Mouse (Mus musculus): ENCODE measurements around the gene Ptprj. TPM values are rescaled to one million over a fixed set of nuclear protein-coding genes. Genes with fewer than 3 reads are reported as not detected.

Ptprj gene
- polyA plus RNA-seq, 1 experiment = 8.7 TPM

DNA sequence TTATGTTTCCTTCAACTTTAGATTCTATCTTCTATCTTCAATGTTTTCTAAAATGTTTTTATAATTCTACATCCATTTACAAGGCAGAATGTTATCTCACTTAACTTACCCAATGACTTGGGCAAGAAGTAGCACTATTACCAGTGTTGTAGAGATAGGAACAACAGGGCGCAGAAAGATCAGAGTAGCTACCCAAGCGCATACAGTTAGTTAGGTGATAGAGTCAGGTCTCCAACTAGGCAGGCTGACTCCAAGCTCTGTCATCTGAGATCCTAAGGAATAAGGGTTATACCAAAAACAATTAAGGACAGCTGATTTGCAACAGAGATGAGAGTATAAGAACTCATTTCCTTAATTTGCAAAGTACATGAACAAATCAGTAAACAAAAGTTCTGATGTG is 9.6 kb downstream of the Ptprj start:
- TF ChIP-seq GATA1 (IDR thresholded peaks at IDR 0.05; ENCODE audit: borderline replicate concordance, low read length) = no peak
- no peak for TF ChIP-seq FLI1 (IDR thresholded peaks at IDR 0.05; ENCODE audit: low read length)

DNA sequence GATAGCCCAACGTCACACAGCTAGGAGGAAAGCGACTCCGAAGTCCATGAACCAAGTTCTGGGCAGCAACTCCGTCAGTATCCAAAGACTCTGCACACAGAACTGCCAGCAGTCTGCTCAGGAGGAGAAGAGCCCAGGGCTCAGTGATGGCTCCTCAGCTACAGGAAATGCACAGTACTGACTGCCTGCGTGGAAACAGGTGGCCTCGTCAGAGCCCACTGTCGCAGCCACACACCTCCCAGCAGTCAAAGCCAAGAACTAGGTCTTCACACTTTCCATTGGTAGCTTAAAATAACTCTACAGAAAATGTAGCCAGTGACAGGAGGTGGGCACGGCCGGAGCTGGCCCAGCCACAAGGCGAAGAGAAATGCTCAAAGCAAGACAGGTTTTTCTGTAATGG is 10.2 kb downstream of the Ptprj start:
- H3K9me3 ChIP-seq = no peaks in the 10 kb centered on the region
- no peaks in the 10 kb centered on the region for H3K27me3 ChIP-seq (replicated peaks)
- H3K4me3 ChIP-seq (replicated peaks) = peak overlapping the region; percentile 53
- peaks cover 74% of the 10 kb centered on the region for H3K36me3 ChIP-seq (replicated peaks; ENCODE audit: low read length)
- TF ChIP-seq GATA1 (IDR thresholded peaks at IDR 0.05; ENCODE audit: borderline replicate concordance, low read length) = no peak
- TF ChIP-seq FLI1 (IDR thresholded peaks at IDR 0.05; ENCODE audit: low read length) = no peak
- H3K4me1 ChIP-seq = peaks cover 95% of the 10 kb centered on the region

More for the DNA sequence above, 9.6 kb downstream of the Ptprj start:
- Histone ChIP-seq H3K27me3 (replicated peaks) (no peaks in the 10 kb centered on the region), H3K4me3 (replicated peaks) (peak overlapping the region; percentile 46), H3K4me1 (peaks cover 95% of the 10 kb centered on the region), H3K36me3 (replicated peaks; ENCODE audit: low read length) (peaks cover 69% of the 10 kb centered on the region), H3K9me3 (no peaks in the 10 kb centered on the region)

DNA sequence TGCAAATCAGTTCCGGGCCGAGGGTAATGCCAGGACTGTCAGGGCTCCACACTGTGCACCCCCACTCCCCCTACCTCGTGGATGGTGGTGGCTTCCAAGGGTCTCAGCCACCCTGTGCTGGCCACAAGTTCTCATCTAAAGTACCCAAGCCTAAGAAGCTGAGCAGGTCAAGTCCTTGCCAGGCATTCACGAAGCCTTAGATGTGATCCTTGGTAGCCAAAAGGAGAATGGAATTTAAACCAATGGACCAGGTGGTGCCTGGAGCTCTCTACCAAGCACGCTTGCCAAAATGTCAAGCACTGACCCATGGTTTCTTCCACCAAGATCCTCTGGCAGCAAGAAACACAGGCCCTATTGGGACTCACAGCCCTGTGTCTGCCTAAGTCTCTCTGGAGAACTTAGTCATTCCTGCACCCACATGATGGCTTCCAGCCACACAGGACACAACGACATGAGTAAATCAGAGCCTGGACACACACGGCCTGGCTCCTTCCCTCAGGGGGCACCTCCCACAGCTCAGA is 11.4 kb downstream of the Ptprj start:
- no peaks in the 10 kb centered on the region for H3K9me3 ChIP-seq
- no peak for TF ChIP-seq FLI1 (IDR thresholded peaks at IDR 0.05; ENCODE audit: low read length)
- no peak for TF ChIP-seq GATA1 (IDR thresholded peaks at IDR 0.05; ENCODE audit: borderline replicate concordance, low read length)
- H3K4me1 ChIP-seq = peaks cover 95% of the 10 kb centered on the region
- H3K4me3 ChIP-seq (replicated peaks) = peak overlapping the region; percentile 70
- H3K36me3 ChIP-seq (replicated peaks; ENCODE audit: low read length) = peaks cover 84% of the 10 kb centered on the region
- no peaks in the 10 kb centered on the region for H3K27me3 ChIP-seq (replicated peaks)

DNA sequence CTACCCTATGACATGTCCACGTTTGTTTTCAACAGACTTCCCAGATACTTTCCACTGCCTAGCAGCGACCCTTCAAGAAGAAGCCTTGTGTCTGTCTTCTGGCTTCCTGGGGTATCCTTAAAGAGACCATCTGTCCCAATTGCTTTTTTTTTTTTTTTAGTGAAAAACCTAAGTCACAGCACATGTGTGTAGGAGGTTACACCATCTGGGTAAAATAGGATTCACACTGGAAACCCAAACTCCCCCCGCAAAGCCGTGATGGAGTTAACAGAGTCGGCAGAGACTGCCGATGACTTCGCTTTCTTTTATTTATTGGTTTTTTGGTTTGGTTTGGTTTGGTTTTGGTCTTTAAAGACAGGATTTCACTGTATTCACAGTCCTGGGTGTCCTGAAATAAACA is 12.4 kb downstream of the Ptprj start:
- no peaks in the 10 kb centered on the region for H3K27me3 ChIP-seq (replicated peaks)
- H3K36me3 ChIP-seq (replicated peaks; ENCODE audit: low read length) = peaks cover 89% of the 10 kb centered on the region
- no peaks in the 10 kb centered on the region for H3K9me3 ChIP-seq
- no peak for TF ChIP-seq GATA1 (IDR thresholded peaks at IDR 0.05; ENCODE audit: borderline replicate concordance, low read length)
- no peak for TF ChIP-seq FLI1 (IDR thresholded peaks at IDR 0.05; ENCODE audit: low read length)
- H3K4me1 ChIP-seq = peaks cover 95% of the 10 kb centered on the region
- H3K4me3 ChIP-seq (replicated peaks) = no peak overlapping the region

DNA sequence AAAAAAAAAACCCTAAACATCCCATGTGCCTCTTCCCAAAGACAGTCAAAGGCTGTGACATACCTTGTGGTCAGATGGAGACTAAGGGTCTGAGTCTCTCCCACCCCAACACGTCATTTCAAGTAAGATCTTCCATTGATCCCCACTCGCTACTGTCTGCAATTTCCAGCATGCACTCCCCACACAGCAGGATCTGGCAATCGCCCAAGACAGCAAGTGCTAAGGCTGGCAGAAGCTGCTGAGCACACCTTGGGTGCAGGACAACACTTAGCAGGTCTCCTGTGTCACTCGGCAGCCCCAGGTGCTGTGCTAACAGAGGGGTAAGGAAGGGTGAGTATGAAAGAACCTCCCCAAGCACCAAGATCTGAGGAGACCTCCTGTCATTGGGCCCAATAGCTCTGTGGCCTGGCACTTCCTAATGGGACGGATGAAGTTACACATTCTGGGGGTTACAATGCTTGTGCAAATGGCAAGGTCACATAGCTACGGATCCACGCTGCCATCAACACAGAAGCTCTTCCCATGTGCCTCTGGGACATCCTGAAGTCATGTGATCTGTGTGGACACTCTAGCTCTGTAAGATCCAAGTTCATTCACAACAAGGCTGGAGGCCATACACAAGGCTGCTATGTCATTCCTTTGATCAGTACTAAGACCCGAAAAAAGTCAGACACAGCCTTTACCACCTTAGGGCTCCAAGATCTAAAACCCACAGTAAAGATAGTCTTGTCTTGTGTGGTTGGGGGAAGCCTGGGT is 13.5 kb downstream of the Ptprj start:
- no peaks in the 10 kb centered on the region for H3K27me3 ChIP-seq (replicated peaks)
- H3K9me3 ChIP-seq = no peaks in the 10 kb centered on the region
- TF ChIP-seq GATA1 (IDR thresholded peaks at IDR 0.05; ENCODE audit: borderline replicate concordance, low read length) (no peak), FLI1 (IDR thresholded peaks at IDR 0.05; ENCODE audit: low read length) (no peak)
- peaks cover 96% of the 10 kb centered on the region for H3K4me1 ChIP-seq
- peak overlapping the region; percentile 87 for H3K4me3 ChIP-seq (replicated peaks)
- H3K36me3 ChIP-seq (replicated peaks; ENCODE audit: low read length) = peaks cover 86% of the 10 kb centered on the region

DNA sequence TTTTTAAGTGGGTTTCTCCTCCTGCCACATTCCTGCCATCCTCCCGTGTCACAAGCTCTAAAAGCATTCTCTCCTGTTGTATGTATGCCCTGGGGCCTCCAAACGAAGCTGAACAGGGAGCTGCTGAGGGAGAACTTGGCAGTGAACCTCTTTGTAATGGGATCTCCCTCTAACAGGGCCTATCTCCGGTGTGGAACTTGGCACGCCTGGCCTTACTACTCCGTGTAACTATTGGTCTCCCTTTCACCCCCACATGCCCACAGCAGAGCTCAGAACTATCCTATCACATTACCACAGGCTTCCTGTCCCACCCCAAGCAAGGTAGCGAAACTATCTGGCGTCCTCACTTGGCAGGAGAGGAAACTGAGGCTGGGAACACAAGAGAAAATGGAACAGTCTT is 14.4 kb downstream of the Ptprj start:
- H3K4me1 ChIP-seq = peaks cover 99% of the 10 kb centered on the region
- H3K27me3 ChIP-seq (replicated peaks) = no peaks in the 10 kb centered on the region
- H3K36me3 ChIP-seq (replicated peaks; ENCODE audit: low read length) = peaks cover 85% of the 10 kb centered on the region
- H3K9me3 ChIP-seq = no peaks in the 10 kb centered on the region
- peak overlapping the region; percentile 87 for H3K4me3 ChIP-seq (replicated peaks)
- TF ChIP-seq GATA1 (IDR thresholded peaks at IDR 0.05; ENCODE audit: borderline replicate concordance, low read length) (no peak; the same call in 2 of the 3 replicates), FLI1 (IDR thresholded peaks at IDR 0.05; ENCODE audit: low read length) (no peak)

DNA sequence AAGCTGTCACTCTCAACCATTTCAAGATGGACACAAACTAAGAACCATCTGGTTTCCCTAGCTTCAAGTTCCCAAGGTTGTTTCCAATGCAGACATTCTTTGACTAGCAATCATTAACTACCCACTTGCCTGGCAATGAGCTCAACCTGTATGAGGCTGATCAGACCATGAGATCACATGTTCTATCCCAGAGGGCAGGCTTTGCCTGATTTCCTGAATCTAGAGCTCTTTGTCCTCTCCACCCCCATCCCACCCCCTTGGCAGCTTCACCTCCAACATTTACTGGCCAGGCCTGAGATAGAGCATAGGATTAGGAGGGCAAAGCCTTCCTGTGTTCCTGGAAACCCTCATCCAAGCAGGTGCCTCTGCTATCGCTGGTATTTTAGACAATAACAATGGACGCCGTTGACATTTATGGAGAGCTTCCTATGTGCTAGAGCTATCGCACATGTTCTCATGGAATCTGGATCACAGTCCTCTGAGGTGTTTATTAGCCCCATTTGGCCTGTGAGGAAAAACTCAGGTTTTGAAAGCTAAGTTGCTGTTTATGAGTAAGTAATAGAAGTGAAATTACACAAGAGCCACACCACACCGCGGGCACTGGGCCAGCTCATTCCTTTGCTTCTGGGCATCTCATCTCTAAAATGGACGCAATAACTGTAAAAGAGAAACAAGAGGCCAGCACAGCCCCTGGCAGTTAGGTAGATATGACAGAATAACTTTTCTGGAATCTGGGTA is 15.1 kb downstream of the Ptprj start:
- no peaks in the 10 kb centered on the region for H3K9me3 ChIP-seq
- peak overlapping the region; percentile 87 for H3K4me3 ChIP-seq (replicated peaks)
- H3K4me1 ChIP-seq = peaks cover 99% of the 10 kb centered on the region
- peaks cover 84% of the 10 kb centered on the region for H3K36me3 ChIP-seq (replicated peaks; ENCODE audit: low read length)
- no peaks in the 10 kb centered on the region for H3K27me3 ChIP-seq (replicated peaks)
- no peak for TF ChIP-seq FLI1 (IDR thresholded peaks at IDR 0.05; ENCODE audit: low read length)
- no peak for TF ChIP-seq GATA1 (IDR thresholded peaks at IDR 0.05; ENCODE audit: borderline replicate concordance, low read length)

DNA sequence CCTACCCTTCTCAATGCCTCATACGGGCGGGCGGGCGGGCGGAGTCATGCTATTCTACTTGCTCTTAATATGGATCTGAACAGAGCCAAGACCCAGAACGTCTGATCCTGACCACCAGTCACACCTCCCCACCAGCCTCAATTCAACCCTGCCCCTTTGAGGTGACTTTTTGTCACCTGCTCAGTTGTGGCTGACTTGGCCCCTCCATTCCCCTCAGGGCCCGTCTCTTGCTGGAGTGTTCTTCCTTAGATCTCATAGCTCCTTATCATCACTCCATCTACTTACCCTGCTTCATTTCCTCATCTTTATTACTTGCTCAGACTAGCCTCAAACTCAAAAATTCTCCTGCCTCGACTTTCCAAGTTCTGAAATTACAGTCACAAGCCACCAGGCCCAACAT is 15.9 kb downstream of the Ptprj start:
- peaks cover 76% of the 10 kb centered on the region for H3K36me3 ChIP-seq (replicated peaks; ENCODE audit: low read length)
- peaks cover 99% of the 10 kb centered on the region for H3K4me1 ChIP-seq
- H3K4me3 ChIP-seq (replicated peaks) = peak overlapping the region; percentile 50
- H3K27me3 ChIP-seq (replicated peaks) = no peaks in the 10 kb centered on the region
- H3K9me3 ChIP-seq = no peaks in the 10 kb centered on the region
- TF ChIP-seq GATA1 (IDR thresholded peaks at IDR 0.05; ENCODE audit: borderline replicate concordance, low read length) (no peak), FLI1 (IDR thresholded peaks at IDR 0.05; ENCODE audit: low read length) (no peak)

DNA sequence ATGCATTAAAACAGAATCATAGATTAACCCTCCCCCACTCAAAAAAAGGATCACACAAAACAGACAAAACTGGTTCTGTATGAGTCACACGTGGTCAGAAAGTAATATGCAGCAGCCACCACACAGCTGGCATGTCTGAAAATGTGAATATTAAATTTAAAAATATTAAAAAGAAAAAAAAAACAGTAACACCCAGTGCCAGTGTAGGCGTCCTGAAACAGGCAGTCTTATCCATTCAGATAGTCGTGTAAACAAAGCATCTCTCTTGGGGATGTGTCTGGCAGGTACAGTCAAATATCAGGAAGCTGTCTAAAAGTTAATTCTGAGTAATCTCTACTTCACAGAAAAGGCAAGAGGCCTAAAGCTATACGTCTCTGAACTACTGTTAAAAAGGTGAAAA is 17.3 kb downstream of the Ptprj start:
- H3K9me3 ChIP-seq = no peaks in the 10 kb centered on the region
- H3K27me3 ChIP-seq (replicated peaks) = no peaks in the 10 kb centered on the region
- TF ChIP-seq GATA1 (IDR thresholded peaks at IDR 0.05; ENCODE audit: borderline replicate concordance, low read length) (no peak), FLI1 (IDR thresholded peaks at IDR 0.05; ENCODE audit: low read length) (no peak)
- peaks cover 70% of the 10 kb centered on the region for H3K36me3 ChIP-seq (replicated peaks; ENCODE audit: low read length)
- H3K4me1 ChIP-seq = peaks cover 99% of the 10 kb centered on the region
- no peak overlapping the region for H3K4me3 ChIP-seq (replicated peaks)
